Mouse (Mus musculus): Measurements from ENCODE around the gene Aarsd1. TPM values are rescaled to one million over a fixed set of nuclear protein-coding genes. Genes with fewer than 3 reads are reported as not detected.
"Not testable (repeated sequence)": the region's sequence is repeated elsewhere in the genome, so short reads cannot be mapped to it uniquely, and the experiment has no call there.

The Aarsd1 gene
- polyA plus RNA-seq, 1 experiment from 2014 or later: 35.4 TPM

DNA sequence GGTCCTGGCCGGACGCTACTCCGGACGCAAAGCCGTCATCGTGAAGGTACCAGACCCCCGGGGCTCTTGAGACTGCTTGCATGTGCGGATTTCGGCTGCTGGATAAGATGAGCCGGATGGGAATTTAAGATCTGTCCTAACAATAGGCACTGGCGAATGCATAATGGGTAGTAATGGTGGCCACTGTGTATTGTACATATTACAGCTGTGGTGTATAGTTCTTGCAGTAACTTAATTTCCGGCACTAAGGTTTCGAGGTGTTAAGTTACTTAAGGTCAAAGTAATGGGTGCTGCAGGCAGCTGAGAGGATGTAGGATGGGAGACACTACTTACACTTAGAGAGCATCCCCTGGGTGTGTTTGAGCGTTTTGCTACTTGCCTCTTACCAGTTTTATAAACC, 25.3 kb upstream of the Aarsd1 start:
- Histone ChIP-seq H3K27ac (replicated peaks) (peak overlapping the region; percentile 91), H3K27me3 (replicated peaks) (no peaks in the 10 kb centered on the region), H3K36me3 (peaks cover 33% of the 10 kb centered on the region), H3K9ac (peak overlapping the region; percentile 97), H3K4me1 (peaks cover 21% of the 10 kb centered on the region), H3K4me2 (peak overlapping the region; percentile 86), H3K9me3 (no peaks in the 10 kb centered on the region), H3K4me3 (peak overlapping the region; percentile 91)
- WGBS: under 1% methylated on average over 14 of the region's 14 CpGs
- no peak for ATAC-seq (ENCODE audit: extremely low read depth, insufficient number of reproducible peaks, low FRiP score, low TSS enrichment)

DNA sequence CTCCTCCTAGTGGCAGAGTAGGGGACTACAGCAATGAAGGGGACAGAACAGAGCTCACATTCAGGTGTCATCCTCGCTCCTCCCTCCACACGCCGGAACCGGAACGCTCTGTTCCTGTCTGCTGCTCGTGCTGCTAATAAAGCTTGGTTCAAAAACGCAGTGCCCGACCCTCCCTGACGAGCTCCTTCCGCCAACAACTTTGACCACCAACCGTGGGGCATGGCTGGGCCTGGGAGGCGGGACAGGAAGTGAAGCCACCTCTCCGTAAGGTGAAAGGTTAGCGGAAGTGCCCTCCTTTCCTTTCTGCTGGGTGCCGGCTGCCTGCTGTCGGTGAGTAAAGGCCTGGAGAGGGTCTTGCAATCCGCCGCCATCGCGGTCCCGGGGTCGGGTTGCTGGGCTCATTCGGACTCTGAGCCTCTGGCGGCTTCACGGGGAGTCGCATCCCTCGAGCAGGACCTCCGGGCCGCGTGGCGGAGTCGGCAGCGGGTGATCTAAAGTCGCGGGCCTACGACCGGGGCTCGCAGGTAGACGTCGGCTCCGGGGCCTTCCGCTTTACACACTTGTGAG, 24.8 kb upstream of the Aarsd1 start, which contains the start of gene Rpl27:
Rpl27 (plus strand) TSS at position 172 of the 567 bp plus-strand sequence.
- Histone ChIP-seq H3K4me1 (peaks cover 21% of the 10 kb centered on the region), H3K27ac (replicated peaks) (peak within 1 kb of the TSS; percentile 91), H3K9ac (peak within 1 kb of the TSS; percentile 97), H3K9me3 (no peaks in the 10 kb centered on the region), H3K27me3 (replicated peaks) (no peaks in the 10 kb centered on the region), H3K4me3 (peak within 1 kb of the TSS; percentile 91), H3K4me2 (peak within 1 kb of the TSS; percentile 86), H3K36me3 (peaks cover 33% of the 10 kb centered on the region)
- under 1% methylated on average over 42 of the region's 42 CpGs for WGBS
- ATAC-seq (ENCODE audit: extremely low read depth, insufficient number of reproducible peaks, low FRiP score, low TSS enrichment): peak; percentile 99

DNA sequence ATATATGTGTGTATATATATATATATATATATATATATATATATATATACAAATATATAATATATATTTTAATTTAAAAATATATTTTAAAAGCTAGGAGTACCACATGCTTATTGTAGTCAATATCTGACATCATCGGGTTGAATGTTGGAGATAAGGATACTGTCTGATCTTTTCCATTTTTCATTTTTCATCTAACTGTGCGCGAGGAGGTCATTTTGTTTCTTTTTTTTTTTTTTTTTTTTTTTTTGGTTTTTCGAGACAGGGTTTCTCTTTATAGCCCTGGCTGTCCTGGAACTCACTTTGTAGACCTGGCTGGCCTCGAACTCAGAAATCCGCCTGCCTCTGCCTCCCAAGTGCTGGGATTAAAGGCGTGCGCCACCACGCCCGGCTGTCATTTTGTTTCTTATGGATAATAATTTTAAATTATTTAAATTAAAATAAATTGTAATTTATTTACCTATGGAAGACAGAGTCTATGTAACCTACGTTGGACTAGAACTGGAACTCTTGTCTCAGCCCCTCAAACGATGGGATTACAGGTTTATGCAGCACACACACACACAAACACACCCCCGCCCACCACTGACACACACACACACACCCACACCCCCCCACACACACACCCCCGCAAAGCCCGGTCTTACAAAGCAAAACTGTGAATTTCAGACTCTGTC, 24.2 kb upstream of the Aarsd1 start:
- peak overlapping the region; percentile 59 for H3K4me2 ChIP-seq
- peaks cover 32% of the 10 kb centered on the region for H3K36me3 ChIP-seq
- 33% methylated on average over 15 of the region's 15 CpGs for WGBS
- not testable (repeated sequence) for H3K27me3 ChIP-seq (replicated peaks); ATAC-seq (ENCODE audit: extremely low read depth, insufficient number of reproducible peaks, low FRiP score, low TSS enrichment); H3K27ac ChIP-seq (replicated peaks); H3K9me3 ChIP-seq
- H3K4me1 ChIP-seq: peaks cover 21% of the 10 kb centered on the region
- H3K9ac ChIP-seq: peak overlapping the region; percentile 70; the same call in 1 of the 2 replicates
- peak overlapping the region; percentile 91 for H3K4me3 ChIP-seq

DNA sequence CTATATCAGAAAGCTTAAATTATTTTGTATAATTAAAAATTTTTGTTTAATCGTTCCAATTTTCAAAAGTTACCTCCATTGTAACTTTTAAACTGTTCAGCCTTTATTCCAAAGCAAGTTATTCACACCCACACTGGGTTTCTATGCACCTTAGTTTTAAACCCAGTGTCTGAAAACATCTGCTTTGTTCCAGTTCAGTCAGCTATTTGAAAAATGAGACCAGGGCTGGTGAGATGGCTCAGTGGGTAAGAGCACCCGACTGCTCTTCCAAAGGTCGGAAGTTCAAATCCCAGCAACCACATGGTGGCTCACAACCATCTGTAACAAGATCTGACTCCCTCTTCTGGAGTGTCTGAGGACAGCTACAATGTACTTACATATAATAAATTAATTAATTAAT, 20.6 kb upstream of the Aarsd1 start:
- H3K4me2 ChIP-seq; H3K4me3 ChIP-seq; ATAC-seq (ENCODE audit: extremely low read depth, insufficient number of reproducible peaks, low FRiP score, low TSS enrichment); H3K9ac ChIP-seq; H3K27me3 ChIP-seq (replicated peaks); H3K9me3 ChIP-seq; H3K27ac ChIP-seq (replicated peaks); H3K4me1 ChIP-seq: not testable (repeated sequence)
- WGBS: 50% methylated on average over 3 of the region's 3 CpGs
- H3K36me3 ChIP-seq: peaks cover 34% of the 10 kb centered on the region

DNA sequence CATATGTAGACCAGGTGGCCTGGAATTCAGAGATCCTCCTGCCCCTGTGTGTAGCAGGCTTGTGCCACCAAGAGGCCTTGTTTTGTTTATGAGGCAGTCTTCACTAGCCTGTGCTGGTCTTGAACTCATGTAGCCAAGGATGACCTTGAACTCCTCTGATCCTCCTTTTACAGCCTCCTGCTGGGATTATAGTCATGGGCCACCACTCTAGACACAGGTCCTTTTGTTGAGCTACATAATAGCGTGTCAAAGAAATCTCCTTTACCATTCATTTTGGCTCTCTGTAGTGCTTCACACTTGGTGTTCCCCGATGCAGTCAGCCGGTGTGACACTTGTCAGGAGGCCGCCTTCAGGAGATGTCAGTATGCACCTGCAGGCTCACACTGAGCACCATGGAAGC, 19.5 kb upstream of the Aarsd1 start:
- Histone ChIP-seq H3K4me3 (no peak overlapping the region), H3K27ac (replicated peaks) (no peak overlapping the region), H3K36me3 (peaks cover 44% of the 10 kb centered on the region), H3K27me3 (replicated peaks) (no peaks in the 10 kb centered on the region), H3K9me3 (no peaks in the 10 kb centered on the region), H3K4me2 (no peak overlapping the region), H3K9ac (no peak overlapping the region), H3K4me1 (no peaks in the 10 kb centered on the region)
- no peak for ATAC-seq (ENCODE audit: extremely low read depth, insufficient number of reproducible peaks, low FRiP score, low TSS enrichment)
- WGBS: 75% methylated on average over 4 of the region's 4 CpGs

DNA sequence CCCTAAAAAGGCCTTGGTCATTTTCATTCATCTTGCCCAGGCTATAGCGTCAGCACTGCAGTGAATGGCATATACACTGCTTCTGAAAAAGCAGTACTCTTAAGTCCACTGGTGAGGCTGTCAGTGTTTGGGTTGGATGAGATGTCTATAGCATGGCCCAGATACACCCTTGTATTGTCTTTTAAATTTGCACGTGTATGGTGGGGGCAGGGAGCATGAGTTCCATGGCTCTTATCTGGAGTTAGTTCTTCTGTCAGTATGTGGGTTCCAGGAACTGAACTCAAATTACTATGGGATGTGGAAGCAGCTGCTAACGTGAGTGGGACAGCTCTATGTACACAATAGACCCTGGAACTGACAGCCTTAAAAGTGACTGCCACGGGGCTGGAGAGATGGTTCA, 18.4 kb upstream of the Aarsd1 start:
- H3K9ac ChIP-seq: no peak overlapping the region
- ATAC-seq (ENCODE audit: extremely low read depth, insufficient number of reproducible peaks, low FRiP score, low TSS enrichment): no peak
- H3K4me2 ChIP-seq: no peak overlapping the region
- no peaks in the 10 kb centered on the region for H3K4me1 ChIP-seq
- no peak overlapping the region for H3K4me3 ChIP-seq
- WGBS: 70% methylated on average over 4 of the region's 4 CpGs
- no peaks in the 10 kb centered on the region for H3K9me3 ChIP-seq
- H3K27me3 ChIP-seq (replicated peaks): no peaks in the 10 kb centered on the region
- H3K36me3 ChIP-seq: peaks cover 55% of the 10 kb centered on the region
- H3K27ac ChIP-seq (replicated peaks): no peak overlapping the region

DNA sequence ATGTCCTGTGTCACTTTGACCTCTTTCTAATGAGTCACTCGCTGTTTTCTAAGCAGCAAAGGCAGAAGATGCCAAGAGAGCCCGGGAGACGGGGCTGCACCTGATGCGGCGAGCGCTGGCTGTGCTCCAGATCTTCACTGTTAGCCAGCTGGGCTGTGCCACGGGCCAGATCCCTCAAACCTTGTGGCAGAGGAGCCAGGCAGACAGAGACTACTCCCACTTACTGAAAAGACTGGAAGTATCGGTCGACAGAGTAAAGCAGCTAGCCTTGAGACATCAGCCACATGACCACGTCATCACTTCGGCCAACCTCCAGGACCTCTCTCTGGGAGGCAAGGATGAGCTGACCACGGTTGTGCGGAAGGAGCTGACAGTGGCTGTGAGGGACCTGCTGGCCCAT, 16.0 kb upstream of the Aarsd1 start:
- Histone ChIP-seq H3K4me2 (no peak overlapping the region), H3K27ac (replicated peaks) (no peak overlapping the region), H3K4me1 (no peaks in the 10 kb centered on the region), H3K9me3 (no peaks in the 10 kb centered on the region), H3K9ac (no peak overlapping the region), H3K27me3 (replicated peaks) (no peaks in the 10 kb centered on the region), H3K4me3 (no peak overlapping the region), H3K36me3 (peaks cover 72% of the 10 kb centered on the region)
- 84% methylated on average over 13 of the region's 13 CpGs for WGBS
- no peak for ATAC-seq (ENCODE audit: extremely low read depth, insufficient number of reproducible peaks, low FRiP score, low TSS enrichment)

DNA sequence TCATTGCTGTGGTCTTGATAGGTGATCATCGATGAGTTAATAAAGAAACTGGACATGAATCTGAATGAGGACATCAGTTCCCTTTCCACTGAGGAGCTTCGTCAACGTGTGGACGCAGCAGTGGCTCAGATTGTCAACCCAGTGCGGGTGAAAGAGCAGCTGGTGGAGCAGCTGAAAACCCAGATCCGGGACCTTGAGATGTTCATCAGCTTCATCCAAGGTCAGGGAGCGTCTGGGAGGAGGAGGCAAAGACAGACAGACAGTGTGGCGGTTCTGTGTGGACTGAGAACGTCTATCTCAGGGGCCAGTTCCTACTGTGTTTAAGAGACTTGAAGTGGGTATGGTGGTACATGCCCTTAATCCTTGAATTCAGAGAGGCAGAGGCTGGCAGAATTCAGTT, 13.9 kb upstream of the Aarsd1 start:
- ATAC-seq (ENCODE audit: extremely low read depth, insufficient number of reproducible peaks, low FRiP score, low TSS enrichment): no peak
- peaks cover 71% of the 10 kb centered on the region for H3K36me3 ChIP-seq
- no peak overlapping the region for H3K4me3 ChIP-seq
- no peak overlapping the region for H3K27ac ChIP-seq (replicated peaks)
- WGBS: 89% methylated on average over 9 of the region's 9 CpGs
- no peaks in the 10 kb centered on the region for H3K9me3 ChIP-seq
- no peak overlapping the region for H3K4me2 ChIP-seq
- H3K9ac ChIP-seq: no peak overlapping the region
- H3K4me1 ChIP-seq: peaks cover 9% of the 10 kb centered on the region
- no peaks in the 10 kb centered on the region for H3K27me3 ChIP-seq (replicated peaks)

DNA sequence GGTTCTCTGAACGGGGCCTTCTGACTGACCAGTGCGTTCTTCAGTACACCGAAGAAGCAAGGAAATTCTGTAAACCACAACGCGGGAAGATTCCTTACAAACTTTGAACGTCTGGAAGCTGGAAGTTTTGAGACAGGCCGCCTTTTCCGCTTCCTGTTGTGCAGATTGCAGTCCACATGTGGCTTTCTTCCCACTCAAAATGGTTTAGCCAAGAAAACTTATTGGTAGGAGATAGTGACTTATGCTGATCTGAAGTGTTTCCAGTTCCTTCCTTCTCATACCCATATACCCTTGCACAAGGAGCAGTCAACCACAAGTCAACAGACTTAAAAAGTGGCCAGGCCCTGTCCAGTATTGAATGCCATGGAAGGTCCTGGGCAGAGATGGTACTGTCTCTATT, 8.8 kb upstream of the Aarsd1 start:
- WGBS: 44% methylated on average over 8 of the region's 8 CpGs
- ATAC-seq (ENCODE audit: extremely low read depth, insufficient number of reproducible peaks, low FRiP score, low TSS enrichment): no peak
- peak overlapping the region; percentile 91 for H3K9ac ChIP-seq

DNA sequence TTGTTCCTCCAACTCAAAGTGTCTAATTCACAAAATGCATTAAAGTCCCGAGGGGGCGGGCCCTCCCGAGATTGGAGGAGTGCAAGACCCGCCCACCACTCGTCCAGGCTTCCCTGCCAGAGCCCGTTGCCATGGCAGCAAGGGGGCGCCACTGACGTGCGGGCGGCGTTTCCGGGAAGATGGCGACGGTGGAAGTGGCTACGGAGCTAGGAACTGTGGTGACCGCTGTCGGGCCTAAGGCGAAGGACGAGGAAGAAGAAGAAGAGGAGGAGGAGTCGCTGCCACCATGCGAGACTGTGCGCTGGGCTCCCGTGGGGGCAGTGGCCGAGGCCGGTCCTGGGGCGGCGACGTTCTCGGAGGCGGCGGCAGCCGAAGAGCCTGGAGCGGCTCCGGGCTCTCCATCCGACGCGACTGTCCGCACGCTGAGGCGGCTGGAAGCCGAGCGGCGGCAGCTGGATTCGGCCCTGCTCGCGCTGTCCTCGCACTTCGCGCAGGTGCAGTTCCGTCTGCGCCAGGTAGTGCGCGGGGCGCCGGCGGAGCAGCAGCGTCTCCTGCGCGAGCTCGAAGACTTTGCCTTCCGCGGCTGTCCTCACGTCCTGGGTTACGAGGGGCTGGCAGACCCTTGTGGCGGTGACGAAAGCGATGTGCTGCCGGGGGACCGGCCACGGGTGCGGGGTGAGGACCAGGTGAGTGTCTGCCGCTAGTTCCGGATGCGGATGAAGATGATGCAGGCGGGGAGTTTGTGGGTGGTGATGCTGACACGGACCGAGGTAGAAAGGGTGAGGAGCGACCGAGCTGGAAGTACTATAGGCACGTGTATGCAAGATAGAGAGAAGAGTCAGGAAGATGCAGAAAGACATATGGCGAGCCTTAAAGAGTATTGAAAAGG, 7.8 kb upstream of the Aarsd1 start, which contains the start of the genes Rundc1 and Ptges3l:
Rundc1 (plus strand) TSS at position 161 of the 889 bp plus-strand sequence.
Ptges3l (minus strand) TSS at position 409 of the 889 bp plus-strand sequence.
- peak; percentile 82 for ATAC-seq (ENCODE audit: extremely low read depth, insufficient number of reproducible peaks, low FRiP score, low TSS enrichment)
- Histone ChIP-seq H3K27ac (replicated peaks) (peak within 1 kb of the TSS; percentile 99), H3K27me3 (replicated peaks) (no peaks in the 10 kb centered on the region), H3K36me3 (peaks cover 29% of the 10 kb centered on the region), H3K4me1 (peaks cover 37% of the 10 kb centered on the region), H3K9me3 (no peaks in the 10 kb centered on the region), H3K4me3 (peak within 1 kb of the TSS; percentile 94), H3K4me2 (peak within 1 kb of the TSS; percentile 85), H3K9ac (peak within 1 kb of the TSS; percentile 91)
- WGBS: under 1% methylated on average over 81 of the region's 81 CpGs

More for the DNA sequence above, 8.8 kb upstream of the Aarsd1 start:
- H3K27me3 ChIP-seq (replicated peaks): no peaks in the 10 kb centered on the region
- peaks cover 37% of the 10 kb centered on the region for H3K4me1 ChIP-seq
- peak overlapping the region; percentile 94 for H3K4me3 ChIP-seq
- no peak overlapping the region for H3K27ac ChIP-seq (replicated peaks)
- no peaks in the 10 kb centered on the region for H3K9me3 ChIP-seq
- H3K36me3 ChIP-seq: peaks cover 29% of the 10 kb centered on the region
- H3K4me2 ChIP-seq: peak overlapping the region; percentile 85
